Mouse (Mus musculus): ENCODE measurements around the gene Uck1. TPM values are rescaled to one million over a fixed set of nuclear protein-coding genes. Genes with fewer than 3 reads are reported as not detected.

Uck1 gene
- total RNA-seq, 1 experiment from 2014 or later, result 33.3 TPM

DNA sequence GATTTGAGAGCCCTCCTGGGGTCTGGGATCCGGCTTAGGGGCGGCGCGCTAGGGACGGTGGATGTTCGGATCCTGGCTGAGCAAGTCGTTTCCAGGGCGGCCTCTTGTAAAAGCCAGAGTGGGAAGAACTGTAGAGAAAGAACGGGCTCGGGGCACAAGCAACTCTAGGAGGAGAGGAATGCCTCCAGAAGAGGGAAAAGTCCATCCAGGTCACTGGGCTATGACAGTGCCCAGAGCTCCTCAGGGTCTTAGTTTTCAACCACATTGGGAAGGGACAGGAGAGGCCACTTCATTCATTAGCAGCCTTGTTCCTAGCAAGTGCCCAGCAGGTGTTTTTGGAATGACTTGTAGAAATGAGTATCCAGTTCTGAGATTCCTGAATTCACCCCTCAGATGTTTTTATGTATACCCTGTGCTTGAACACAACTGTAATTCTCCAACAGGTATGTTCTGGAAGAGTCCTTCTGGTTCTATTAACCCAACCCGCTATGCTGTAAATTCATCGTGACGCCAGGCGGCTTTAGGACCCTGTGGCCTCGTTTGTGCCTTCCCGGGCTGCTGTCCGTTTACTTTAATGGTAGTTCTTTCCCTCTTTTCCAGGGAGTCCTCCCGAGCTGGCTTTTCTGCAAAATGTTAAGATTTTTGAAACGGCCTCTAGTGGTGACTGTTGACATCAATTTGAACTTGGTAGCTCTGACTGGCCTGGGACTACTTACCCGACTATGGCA, 23.0 kb downstream of the Uck1 start:
- peak; percentile 43 to 53; a peak in 3 of 4 replicates for ATAC-seq (replicated peaks in 1 of 2; ENCODE audit: insufficient read depth in 1 of 2, low FRiP score in 2 of 2, low TSS enrichment in 1 of 2, low read depth in 1 of 2, poor library complexity in 2 of 2, severe bottlenecking in 2 of 2)

DNA sequence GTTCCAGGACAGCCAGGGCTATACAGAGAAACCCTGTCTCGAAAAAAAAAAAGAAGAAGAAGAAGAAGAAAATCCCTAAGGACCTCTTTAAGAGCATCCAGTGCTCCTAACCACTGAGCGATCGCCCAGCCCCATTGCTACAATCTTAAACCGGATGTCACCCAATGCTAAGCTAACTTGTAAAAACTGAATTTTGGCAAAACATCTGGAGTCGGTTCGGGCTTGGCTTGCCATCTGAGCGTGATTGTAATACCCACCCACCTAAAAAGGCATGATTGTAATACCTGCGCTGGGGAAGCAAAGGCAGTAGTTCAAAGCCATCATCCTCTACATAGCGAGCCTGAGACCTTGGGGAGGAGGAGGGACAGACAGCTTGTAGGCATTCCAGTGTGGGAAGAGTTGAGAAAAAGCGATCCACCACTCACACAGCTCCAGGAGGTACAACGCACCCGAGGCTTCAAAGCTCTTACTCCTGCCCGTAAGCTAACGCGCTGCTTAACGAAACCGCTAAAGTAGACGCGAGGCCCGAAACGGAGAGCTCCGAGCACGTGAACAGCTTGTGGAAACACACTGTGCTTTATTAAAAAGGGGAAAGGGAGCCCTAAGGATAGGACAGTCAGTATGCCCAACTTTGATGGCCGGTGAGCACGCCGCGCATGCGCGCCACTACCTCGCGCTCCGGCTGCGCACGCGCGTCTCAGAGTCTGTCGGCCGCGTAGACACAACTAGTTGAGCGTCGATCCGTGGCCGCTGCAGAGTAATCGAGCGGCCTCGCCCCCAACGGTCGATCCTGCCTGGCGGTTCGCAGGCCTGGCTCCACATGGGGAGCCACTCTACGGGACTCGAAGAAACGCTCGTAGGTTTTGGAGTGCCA, 23.8 kb downstream of the Uck1 start, which contains the start of gene Pomt1:
Gene Pomt1, plus strand, starts transcription at position 705 of the 874 bp plus-strand sequence.
- ATAC-seq (replicated peaks in 1 of 2; ENCODE audit: insufficient read depth in 1 of 2, low FRiP score in 2 of 2, low TSS enrichment in 1 of 2, low read depth in 1 of 2, poor library complexity in 2 of 2, severe bottlenecking in 2 of 2), result peak; percentile 79 to 92

DNA sequence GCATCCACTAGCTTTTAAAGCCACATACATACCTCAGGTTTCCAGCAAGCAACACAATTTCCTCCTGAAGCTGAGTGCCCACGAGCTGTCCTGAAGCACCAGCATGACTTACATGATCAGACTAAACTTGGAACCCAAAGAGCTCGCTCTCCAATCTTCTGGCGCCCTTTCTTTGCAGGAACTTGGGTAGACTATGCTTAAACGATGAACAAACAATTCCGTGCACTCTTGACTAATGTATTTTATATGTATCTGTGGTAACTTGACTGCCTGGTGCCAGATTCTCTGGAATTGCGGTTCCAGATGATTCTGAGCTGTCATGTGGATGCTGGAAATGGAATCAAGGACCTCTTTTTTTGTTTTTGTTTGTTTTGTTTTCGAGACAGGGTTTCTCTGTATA, 24.5 kb downstream of the Uck1 start:
- no peak for ATAC-seq (replicated peaks in 1 of 2; ENCODE audit: insufficient read depth in 1 of 2, low FRiP score in 2 of 2, low TSS enrichment in 1 of 2, low read depth in 1 of 2, poor library complexity in 2 of 2, severe bottlenecking in 2 of 2)

DNA sequence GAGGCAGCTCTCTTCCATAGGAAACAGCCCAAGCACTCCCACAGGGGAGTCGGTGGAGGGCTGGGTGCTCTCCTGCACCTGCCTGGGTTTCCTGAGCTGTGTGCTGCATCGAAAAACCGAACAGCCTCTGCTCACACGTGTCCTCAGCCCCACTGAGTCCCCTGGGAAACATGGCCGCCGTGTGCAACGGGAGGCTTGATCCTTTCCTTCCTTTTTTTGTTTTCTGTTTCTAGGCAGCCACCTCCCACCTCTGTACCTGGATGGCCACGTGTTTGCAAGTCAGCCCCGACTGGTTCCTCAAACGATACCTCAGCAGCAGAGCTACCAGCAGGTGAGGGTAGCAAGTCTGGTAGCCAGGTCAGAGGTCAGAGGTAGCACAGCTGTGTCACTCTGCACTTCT, 37.9 kb downstream of the Uck1 start:
- ATAC-seq (replicated peaks in 1 of 2; ENCODE audit: insufficient read depth in 1 of 2, low FRiP score in 2 of 2, low TSS enrichment in 1 of 2, low read depth in 1 of 2, poor library complexity in 2 of 2, severe bottlenecking in 2 of 2), result no peak

DNA sequence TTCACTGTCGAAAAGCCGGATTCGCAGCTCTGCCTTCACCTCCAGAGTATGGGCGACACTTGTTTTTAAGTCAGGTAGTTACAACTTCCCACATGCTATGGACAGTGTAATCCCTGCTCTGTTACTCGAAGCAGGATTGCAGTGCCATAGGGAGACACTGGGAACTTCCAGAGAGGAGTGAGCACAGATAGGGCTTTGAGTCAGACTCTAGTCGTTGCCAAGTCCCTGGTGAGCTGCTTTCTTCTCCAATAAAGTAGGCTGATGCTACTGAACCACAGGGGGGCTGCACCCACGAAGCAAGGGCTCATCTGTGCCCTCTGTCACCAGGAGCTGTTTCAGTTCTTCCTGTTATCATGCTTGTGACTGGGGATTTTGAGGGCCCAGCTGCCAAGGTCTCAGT, 38.4 kb downstream of the Uck1 start:
- ATAC-seq (replicated peaks in 1 of 2; ENCODE audit: insufficient read depth in 1 of 2, low FRiP score in 2 of 2, low TSS enrichment in 1 of 2, low read depth in 1 of 2, poor library complexity in 2 of 2, severe bottlenecking in 2 of 2), result no peak

DNA sequence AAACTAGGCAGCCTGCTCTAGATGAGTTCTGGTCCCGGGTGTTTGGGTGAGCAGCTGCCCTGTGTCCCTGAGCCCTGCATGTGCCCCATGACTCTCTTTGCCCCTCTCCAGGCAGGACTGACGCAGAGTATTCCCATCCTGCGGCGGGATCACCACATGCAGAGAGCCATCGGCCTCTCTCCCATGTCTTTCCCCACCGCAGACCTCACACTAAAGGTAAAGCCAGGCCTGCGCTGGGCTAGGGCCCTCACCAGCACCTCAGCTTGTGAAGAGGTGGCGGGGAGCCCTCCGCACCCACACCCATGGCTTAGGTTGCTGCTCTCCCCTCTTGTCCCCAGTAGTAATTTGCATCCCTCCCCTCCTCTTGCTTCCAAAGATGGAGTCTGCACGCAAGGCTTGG, 39.0 kb downstream of the Uck1 start:
- no peak for ATAC-seq (replicated peaks in 1 of 2; ENCODE audit: insufficient read depth in 1 of 2, low FRiP score in 2 of 2, low TSS enrichment in 1 of 2, low read depth in 1 of 2, poor library complexity in 2 of 2, severe bottlenecking in 2 of 2)

DNA sequence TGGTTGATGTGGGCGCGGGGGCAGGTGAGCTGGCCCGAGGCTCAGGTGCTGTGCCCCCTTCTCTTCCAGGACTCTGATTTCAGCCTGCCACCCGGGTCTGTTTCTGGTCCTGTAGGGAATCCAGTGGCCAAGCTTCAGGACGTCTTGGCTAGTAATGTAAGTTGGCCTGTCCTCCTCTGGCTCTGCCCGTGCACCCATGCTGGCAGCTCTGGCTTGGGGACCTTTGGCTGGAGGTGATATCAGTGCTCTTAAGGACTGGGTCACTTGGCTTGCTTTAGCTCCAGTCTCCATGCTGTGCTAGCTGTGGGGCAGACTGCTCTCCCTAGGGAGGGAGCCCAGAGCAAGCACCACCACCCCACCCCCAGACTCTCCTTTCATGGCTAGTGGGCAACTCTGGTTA, 39.9 kb downstream of the Uck1 start:
- ATAC-seq (replicated peaks in 1 of 2; ENCODE audit: insufficient read depth in 1 of 2, low FRiP score in 2 of 2, low TSS enrichment in 1 of 2, low read depth in 1 of 2, poor library complexity in 2 of 2, severe bottlenecking in 2 of 2), result no peak

DNA sequence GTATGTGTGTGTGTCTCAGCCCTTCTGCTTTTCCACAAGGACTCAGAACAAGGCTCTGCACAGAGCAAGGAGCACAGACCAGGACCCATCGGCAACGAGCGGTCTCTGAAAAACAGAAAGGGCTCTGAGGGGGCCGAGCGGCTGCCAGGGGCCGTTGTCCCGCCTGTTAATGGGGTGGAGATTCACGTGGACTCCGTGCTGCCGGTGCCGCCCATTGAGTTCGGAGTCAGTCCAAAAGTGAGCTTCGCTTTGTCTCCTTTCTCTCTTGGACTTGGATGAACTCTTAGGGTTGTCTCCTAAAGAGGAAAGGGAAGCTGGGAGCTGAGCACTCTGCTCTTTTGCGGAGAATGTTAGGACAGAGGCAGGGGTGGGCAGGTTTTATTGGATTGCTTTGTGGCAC, 40.5 kb downstream of the Uck1 start:
- ATAC-seq (replicated peaks in 1 of 2; ENCODE audit: insufficient read depth in 1 of 2, low FRiP score in 2 of 2, low TSS enrichment in 1 of 2, low read depth in 1 of 2, poor library complexity in 2 of 2, severe bottlenecking in 2 of 2), result no peak

DNA sequence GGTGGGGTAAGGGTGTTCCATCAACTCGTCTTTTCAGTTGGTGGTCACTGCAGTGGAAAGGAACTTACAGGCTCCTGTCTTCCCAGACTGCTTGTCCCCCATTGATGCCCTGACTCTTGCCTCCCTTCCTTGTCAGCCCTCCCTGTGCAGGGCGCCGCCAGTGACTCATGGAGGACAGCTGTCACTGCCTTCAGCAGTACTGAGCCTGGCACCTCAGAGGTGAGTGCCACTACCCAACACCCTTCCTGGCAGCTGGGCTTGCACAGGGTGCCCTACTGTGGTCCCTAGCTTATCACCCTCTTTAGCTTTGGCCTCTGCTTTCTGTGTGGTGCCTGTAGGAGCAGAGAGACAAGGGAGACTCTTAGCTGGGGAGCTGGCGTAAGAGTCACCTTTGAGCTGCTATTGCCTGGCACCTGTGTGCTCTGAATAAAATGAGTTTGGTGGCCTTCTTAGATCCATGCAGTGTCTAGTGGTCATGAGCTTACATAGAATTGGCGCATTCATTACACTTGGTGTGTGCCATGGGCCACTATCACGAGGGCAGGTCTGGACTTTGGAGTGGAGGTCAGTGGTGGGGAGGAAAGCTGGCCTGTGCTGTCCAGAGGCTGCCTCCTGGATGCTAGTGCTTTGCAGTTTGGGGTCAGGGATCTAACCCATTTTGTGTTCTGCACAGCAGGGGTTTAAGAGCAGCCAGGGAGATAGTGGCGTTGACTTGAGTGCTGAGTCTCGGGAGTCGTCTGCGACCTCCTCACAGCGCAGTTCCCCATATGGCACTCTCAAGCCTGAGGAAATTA, 41.2 kb downstream of the Uck1 start:
- no peak for ATAC-seq (replicated peaks in 1 of 2; ENCODE audit: insufficient read depth in 1 of 2, low FRiP score in 2 of 2, low TSS enrichment in 1 of 2, low read depth in 1 of 2, poor library complexity in 2 of 2, severe bottlenecking in 2 of 2)

DNA sequence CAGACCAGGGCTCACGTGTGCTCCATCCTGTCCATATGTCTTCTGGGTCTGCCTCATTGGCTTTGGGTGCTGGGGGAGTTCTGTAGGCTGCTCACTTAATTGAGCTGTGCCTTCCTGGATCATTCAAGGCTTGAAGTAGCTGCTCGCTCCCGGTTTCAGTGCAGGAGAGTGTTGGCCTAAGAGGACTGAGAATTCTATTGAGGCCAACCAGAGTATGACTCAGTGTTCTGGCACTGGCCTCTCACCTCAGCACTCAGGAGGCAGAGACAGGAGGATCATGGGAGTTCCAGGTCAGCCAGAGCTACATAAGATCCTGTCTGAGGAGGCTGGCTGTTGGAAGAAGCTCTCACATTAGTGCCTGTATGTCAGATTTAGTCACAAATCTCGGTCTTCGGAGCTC, 41.8 kb downstream of the Uck1 start:
- no peak for ATAC-seq (replicated peaks in 1 of 2; ENCODE audit: insufficient read depth in 1 of 2, low FRiP score in 2 of 2, low TSS enrichment in 1 of 2, low read depth in 1 of 2, poor library complexity in 2 of 2, severe bottlenecking in 2 of 2)

DNA sequence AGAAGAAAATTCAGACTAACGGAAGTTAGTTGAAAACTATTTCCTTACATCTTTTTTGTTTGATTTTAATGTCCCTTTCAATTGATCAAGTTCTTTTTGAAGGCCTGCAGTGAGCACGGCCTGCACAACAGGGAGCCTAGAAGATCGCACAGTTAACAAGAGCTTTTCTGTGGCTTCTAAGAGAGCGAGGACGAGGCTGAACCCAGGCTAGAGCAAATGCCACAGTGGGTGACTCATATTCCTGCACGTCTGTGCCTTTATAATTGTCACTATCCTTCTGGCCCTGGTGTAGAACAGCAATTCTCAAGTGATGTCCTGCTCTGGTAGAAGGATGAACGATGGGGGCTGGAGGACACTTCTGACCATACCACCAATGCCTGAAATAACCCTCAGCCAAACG, 42.3 kb downstream of the Uck1 start:
- no peak for ATAC-seq (replicated peaks in 1 of 2; ENCODE audit: insufficient read depth in 1 of 2, low FRiP score in 2 of 2, low TSS enrichment in 1 of 2, low read depth in 1 of 2, poor library complexity in 2 of 2, severe bottlenecking in 2 of 2)

DNA sequence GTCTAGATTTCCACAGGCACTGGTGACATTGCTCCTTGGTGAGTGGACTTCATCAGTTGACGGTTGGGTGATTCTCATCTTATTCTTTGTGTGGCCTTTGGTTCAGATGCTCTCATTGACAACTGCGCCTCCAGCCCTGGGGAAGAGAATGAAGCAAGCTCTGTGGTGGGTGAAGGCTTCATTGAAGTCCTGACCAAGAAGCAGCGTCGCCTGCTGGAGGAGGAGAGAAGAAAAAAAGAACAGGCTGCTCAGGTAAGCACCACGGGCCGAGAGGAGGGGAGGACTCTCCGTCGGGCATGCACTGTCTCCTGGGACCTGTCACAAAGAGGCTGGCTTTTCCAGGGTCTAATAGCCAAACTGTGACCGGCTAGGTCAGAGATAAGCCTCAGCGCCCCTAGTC, 43.5 kb downstream of the Uck1 start:
- no peak for ATAC-seq (replicated peaks in 1 of 2; ENCODE audit: insufficient read depth in 1 of 2, low FRiP score in 2 of 2, low TSS enrichment in 1 of 2, low read depth in 1 of 2, poor library complexity in 2 of 2, severe bottlenecking in 2 of 2)

DNA sequence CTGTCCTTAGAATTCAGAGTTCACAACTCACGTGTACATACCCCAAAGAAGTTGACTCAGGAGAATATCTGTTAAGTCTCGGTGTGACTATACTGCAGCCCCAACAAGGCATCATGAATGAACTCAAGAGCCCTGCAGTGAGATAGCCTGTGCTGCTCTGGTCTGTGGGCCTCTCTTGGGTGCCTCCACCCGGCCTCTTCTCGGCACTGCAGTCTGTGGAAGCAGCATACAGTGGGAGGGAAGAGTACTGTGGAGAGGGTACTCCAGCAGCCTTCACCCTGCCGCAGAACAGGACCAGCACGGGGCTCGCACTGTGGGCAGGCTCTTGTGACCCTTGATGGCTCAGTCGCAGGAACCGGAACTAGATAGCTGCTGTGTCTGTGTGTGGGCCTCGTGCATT, 44.4 kb downstream of the Uck1 start:
- ATAC-seq (replicated peaks in 1 of 2; ENCODE audit: insufficient read depth in 1 of 2, low FRiP score in 2 of 2, low TSS enrichment in 1 of 2, low read depth in 1 of 2, poor library complexity in 2 of 2, severe bottlenecking in 2 of 2), result no peak

DNA sequence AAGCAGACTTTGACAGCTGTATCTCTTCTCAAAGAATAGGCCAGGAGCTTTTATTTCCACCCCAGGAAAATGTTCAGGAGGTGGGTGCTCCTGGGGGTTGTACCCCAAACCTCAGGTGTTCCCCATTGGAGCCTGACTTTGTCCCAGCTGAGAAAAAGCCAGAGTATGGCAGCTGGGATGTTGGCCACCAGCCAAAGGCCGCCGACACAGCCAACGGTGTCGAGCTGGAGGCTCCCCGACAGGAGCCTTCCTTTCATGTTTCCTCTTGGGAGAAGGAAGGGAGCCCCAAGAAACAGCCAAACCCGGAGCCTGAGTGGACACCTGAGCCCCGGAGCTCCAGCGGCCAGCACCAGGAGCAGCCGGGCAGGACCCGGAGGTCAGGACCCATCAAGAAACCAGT, 47.0 kb downstream of the Uck1 start:
- no peak for ATAC-seq (replicated peaks in 1 of 2; ENCODE audit: insufficient read depth in 1 of 2, low FRiP score in 2 of 2, low TSS enrichment in 1 of 2, low read depth in 1 of 2, poor library complexity in 2 of 2, severe bottlenecking in 2 of 2)

DNA sequence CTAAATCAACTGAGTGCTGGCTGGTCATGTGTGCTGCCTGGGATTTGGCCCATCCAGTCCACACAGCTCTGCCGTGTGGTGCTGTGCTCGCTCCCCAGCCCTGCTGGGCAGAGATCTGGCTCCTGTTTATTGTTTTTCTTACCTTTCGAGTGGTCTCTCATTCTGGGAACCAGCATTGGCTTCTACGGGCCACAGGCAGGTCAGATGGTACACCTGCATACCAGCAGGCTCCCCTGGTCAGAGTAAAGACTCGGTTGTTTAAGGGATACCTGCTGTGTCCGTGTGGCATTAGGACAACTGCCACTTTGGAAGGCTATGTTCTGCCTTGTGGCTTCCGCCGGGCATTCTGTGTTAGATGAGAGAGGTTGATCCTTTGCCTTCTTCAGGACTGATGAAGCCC, 48.3 kb downstream of the Uck1 start:
- no peak for ATAC-seq (replicated peaks in 1 of 2; ENCODE audit: insufficient read depth in 1 of 2, low FRiP score in 2 of 2, low TSS enrichment in 1 of 2, low read depth in 1 of 2, poor library complexity in 2 of 2, severe bottlenecking in 2 of 2)

DNA sequence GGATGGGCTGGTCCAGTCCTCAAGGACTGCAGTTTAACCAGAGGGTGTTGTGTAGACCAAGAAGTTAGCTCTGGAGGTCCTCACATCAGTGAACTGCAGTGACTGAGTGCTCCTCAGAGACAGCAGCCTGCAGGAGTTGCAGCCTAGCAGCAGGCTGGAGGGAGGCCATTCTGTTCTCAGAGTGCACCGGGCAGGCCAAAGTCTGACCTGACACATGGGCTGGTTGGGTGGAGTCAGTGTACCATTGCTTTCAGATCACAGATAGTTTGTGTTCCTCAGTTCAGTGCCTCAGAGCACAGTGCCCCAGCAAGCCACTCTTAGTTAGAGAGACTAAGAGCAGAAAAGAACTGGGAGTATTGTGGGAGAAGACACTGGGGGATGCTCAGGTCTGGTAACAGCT, 52.3 kb downstream of the Uck1 start:
- no peak for ATAC-seq (replicated peaks in 1 of 2; ENCODE audit: insufficient read depth in 1 of 2, low FRiP score in 2 of 2, low TSS enrichment in 1 of 2, low read depth in 1 of 2, poor library complexity in 2 of 2, severe bottlenecking in 2 of 2)
